Mouse (Mus musculus) liver, embryonic 14.5 days (tissue): ENCODE measurements around the gene Ctag2. TPM values are rescaled to one million over a fixed set of nuclear protein-coding genes. Genes with fewer than 3 reads are reported as not detected.

Experiments
- ATAC-seq: fragments of 200-750 bp; cut with Nextera tagmentation; 2 replicates; pipeline ENCODE4 v1.8.0; 2017; ENCODE audit warnings: moderate number of reproducible peaks, mild to moderate bottlenecking, moderate library complexity; ENCODE audit not compliant: insufficient read depth
- DNase-seq, 3 experiments: peaks; one replicate each; pipeline ENCODE4 v3.0.0-alpha.2; 2012 to 2013; ENCODE audit warnings: low read depth in 3 of 3, low spot score in 3 of 3
- H3K27ac ChIP-seq: fragments of 300-500 bp; sonication (generic); 2 replicates; pipeline ENCODE4 v1.5.1; 2014; ENCODE audit warnings: moderate library complexity, mild to moderate bottlenecking, control low read depth, inconsistent platforms
- H3K27me3 ChIP-seq: fragments of 300-500 bp; sonication (generic); 2 replicates; pipeline ENCODE4 v1.6.1; 2014; ENCODE audit warnings: mild to moderate bottlenecking, low read length, moderate library complexity; ENCODE audit not compliant: control insufficient read depth, insufficient read depth
- H3K36me3 ChIP-seq: fragments of 300-500 bp; sonication (generic); replicated peaks from 2 replicates; pipeline ENCODE4 v1.6.1; 2014; ENCODE audit warnings: low read depth; ENCODE audit not compliant: control insufficient read depth, insufficient read depth
- H3K4me1 ChIP-seq, 2 experiments: fragments of 200-500 bp in 1 of 2; fragments of 300-500 bp in 1 of 2; sonication (generic) in 1 of 2; replicated peaks; 2 replicates each; pipeline ENCODE4 v1.6.1; 2012 to 2014; ENCODE audit warnings: antibody characterized with exemption in 1 of 2, inconsistent platforms in 1 of 2, low read length in 1 of 2; ENCODE audit not compliant: control insufficient read depth in 2 of 2, insufficient read depth in 2 of 2
- H3K4me2 ChIP-seq: fragments of 300-500 bp; sonication (generic); 2 replicates; pipeline ENCODE4 v1.6.1; 2014; ENCODE audit warnings: low read depth, mild to moderate bottlenecking, control low read depth, moderate library complexity
- H3K4me3 ChIP-seq, 2 experiments: fragments of 200-500 bp in 1 of 2; fragments of 300-500 bp in 1 of 2; sonication (generic) in 1 of 2; 2 replicates each; pipeline ENCODE4 v1.5.1; 2012 to 2014; ENCODE audit warnings: low read depth in 2 of 2, low read length in 2 of 2, mild to moderate bottlenecking in 2 of 2, control low read depth in 1 of 2, inconsistent platforms in 1 of 2, moderate library complexity in 1 of 2; ENCODE audit not compliant: insufficient read depth in 1 of 2
- H3K9ac ChIP-seq: fragments of 300-500 bp; sonication (generic); replicated peaks from 2 replicates; pipeline ENCODE4 v1.6.1; 2014; ENCODE audit warnings: mild to moderate bottlenecking, control low read depth, moderate library complexity
- H3K9me3 ChIP-seq: fragments of 300-500 bp; sonication (generic); 2 replicates; pipeline ENCODE4 v1.6.1; 2016; ENCODE audit warnings: low read length, mixed read lengths; ENCODE audit not compliant: control insufficient read depth
- CTCF ChIP-seq: IDR thresholded peaks from 2 replicates; pipeline ENCODE4 v1.5.1; 2016; ENCODE audit warnings: antibody characterized with exemption, low read depth, control low read depth
- EP300 ChIP-seq: IDR thresholded peaks from 2 replicates; pipeline ENCODE4 v1.6.1; 2016; ENCODE audit warnings: antibody characterized with exemption, low read depth
- WGBS: fragments of 180-500 bp; shearing (Covaris S2); extraction: QIAGEN DNeasy Blood & Tissue Kit; methylation state at CpG from one replicate; pipeline ENCODE4 v1.1.7; 2014; ENCODE audit not compliant: insufficient replicate concordance; 5-methylcytosine and 5-hydroxymethylcytosine counted together
- polyA plus RNA-seq, 2 experiments: library from polyadenylated mRNA; depleted of rRNA in 1 of 2; stranded (reverse) in 1 of 2; unstranded in 1 of 2; fragments of >200 nt; fragmentation: Nextera tagmentation in 1 of 2; extraction: Ambion mirVana in 1 of 2; gene quantifications; 2 replicates each; pipeline versions ENCODE4 v1.2.1 to v1.2.3; 2012 to 2014

The Ctag2 gene
- polyA plus RNA-seq (2012; rRNA removed) (not detected in 2 replicates), polyA plus RNA-seq (2014; fragmentation: Nextera tagmentation; extraction: Ambion mirVana) (not detected in 2 replicates)

- ATAC-seq (no peak), DNase-seq (no peak)
- 79% methylated on average over 7 of the region's 7 CpGs for WGBS
Observed at GRCm38 (mm10) chrX:65047344-65047743, at the start of gene Ctag2. Ctag2 (plus strand) TSS chrX:65047644.

More at GRCm38 (mm10) chrX:65047344-65047743, at the start of gene Ctag2:
- TF ChIP-seq EP300 = no peak
- no peak for TF ChIP-seq CTCF
- H3K9me3 ChIP-seq = no peaks in the 10 kb centered on the region
- no peak within 1 kb of the TSS for H3K4me2 ChIP-seq
- H3K4me3 ChIP-seq = no peak within 1 kb of the TSS
- H3K27me3 ChIP-seq = no peaks in the 10 kb centered on the region
- H3K36me3 ChIP-seq = no peaks in the 10 kb centered on the region
- H3K9ac ChIP-seq = no peak within 1 kb of the TSS
- no peak within 1 kb of the TSS for H3K27ac ChIP-seq
- H3K4me1 ChIP-seq = no peaks in the 10 kb centered on the region
